Mouse (Mus musculus): ENCODE measurements around the gene Psmd4. TPM values are rescaled to one million over a fixed set of nuclear protein-coding genes. Genes with fewer than 3 reads are reported as not detected.

Gene Psmd4
- polyA plus RNA-seq, 1 experiment from 2014 or later, result 293 TPM

DNA sequence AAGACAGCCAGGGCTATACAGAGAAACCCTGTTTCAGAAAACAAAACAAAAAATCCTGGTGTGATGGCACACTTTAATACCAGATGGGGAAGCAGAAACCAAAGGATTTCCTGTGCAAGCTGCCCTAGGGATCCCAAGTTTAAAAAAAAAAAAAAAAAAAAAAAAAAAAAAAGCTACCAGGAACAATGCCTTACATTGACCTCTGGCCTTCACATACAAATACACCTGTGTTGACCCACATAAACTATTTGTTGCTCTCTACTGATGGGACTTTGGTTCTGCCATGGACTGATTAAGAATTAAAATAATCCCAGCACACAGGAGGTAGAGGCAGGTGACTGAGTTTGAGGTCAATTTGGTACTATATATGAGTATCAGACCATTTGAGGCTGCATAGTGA, 39.1 kb downstream of the Psmd4 start:
- Histone ChIP-seq H3K9ac (no peak overlapping the region), H3K27ac (no peak overlapping the region), H3K4me3 (no peak overlapping the region), H3K4me2 (no peak overlapping the region), H3K36me3 (peaks cover 94% of the 10 kb centered on the region), H3K4me1 (no peaks in the 10 kb centered on the region; the same call in 1 of the 2 replicates), H3K9me3 (no peaks in the 10 kb centered on the region), H3K27me3 (no peaks in the 10 kb centered on the region)
- ATAC-seq (ENCODE audit: insufficient number of reproducible peaks, insufficient read depth, low FRiP score, low TSS enrichment, low read depth), result no peak

GRCm38 (mm10) chr3:95002569-95002968, 39.8 kb downstream of the Psmd4 start:
- Histone ChIP-seq H3K27me3 (no peaks in the 10 kb centered on the region), H3K9ac (no peak overlapping the region), H3K9me3 (no peaks in the 10 kb centered on the region), H3K4me1 (no peaks in the 10 kb centered on the region; the same call in 1 of the 2 replicates), H3K4me3 (no peak overlapping the region), H3K27ac (no peak overlapping the region), H3K36me3 (peaks cover 93% of the 10 kb centered on the region), H3K4me2 (no peak overlapping the region)
- WGBS, result 85% methylated on average over 4 of the region's 4 CpGs
- no peak for ATAC-seq (ENCODE audit: insufficient number of reproducible peaks, insufficient read depth, low FRiP score, low TSS enrichment, low read depth)

GRCm38 (mm10) chr3:94996946-94997345, 45.5 kb downstream of the Psmd4 start:
- no peaks in the 10 kb centered on the region for H3K27me3 ChIP-seq
- ATAC-seq (ENCODE audit: insufficient number of reproducible peaks, insufficient read depth, low FRiP score, low TSS enrichment, low read depth), result no peak
- H3K9ac ChIP-seq, result no peak overlapping the region
- no peaks in the 10 kb centered on the region for H3K4me1 ChIP-seq
- no peaks in the 10 kb centered on the region for H3K9me3 ChIP-seq
- H3K4me2 ChIP-seq, result no peak overlapping the region
- 30% methylated on average over 2 of the region's 2 CpGs for WGBS
- H3K27ac ChIP-seq, result no peak overlapping the region
- H3K4me3 ChIP-seq, result no peak overlapping the region
- H3K36me3 ChIP-seq, result peaks cover 94% of the 10 kb centered on the region

- H3K4me1 ChIP-seq, result peaks cover 28% of the 10 kb centered on the region
- peak; percentile 75; the same call in 1 of the 2 replicates for ATAC-seq (ENCODE audit: insufficient number of reproducible peaks, insufficient read depth, low FRiP score, low TSS enrichment, low read depth)
- H3K4me2 ChIP-seq, result peak overlapping the region; percentile 43
- 15% methylated on average over 9 of the region's 9 CpGs for WGBS
- H3K27ac ChIP-seq, result peak overlapping the region; percentile 79
- H3K9ac ChIP-seq, result peak overlapping the region; percentile 46; the same call in 1 of the 2 replicates
- no peaks in the 10 kb centered on the region for H3K27me3 ChIP-seq
- H3K9me3 ChIP-seq, result no peaks in the 10 kb centered on the region
- H3K36me3 ChIP-seq, result peaks cover 59% of the 10 kb centered on the region
- peak overlapping the region; percentile 5; the same call in 1 of the 2 replicates for H3K4me3 ChIP-seq
Observed at GRCm38 (mm10) chr3:94989159-94989761, 53.2 kb downstream of the Psmd4 start.

GRCm38 (mm10) chr3:94987578-94987977, 54.8 kb downstream of the Psmd4 start:
- peaks cover 28% of the 10 kb centered on the region for H3K4me1 ChIP-seq
- H3K27me3 ChIP-seq, result no peaks in the 10 kb centered on the region
- H3K4me2 ChIP-seq, result no peak overlapping the region
- ATAC-seq (ENCODE audit: insufficient number of reproducible peaks, insufficient read depth, low FRiP score, low TSS enrichment, low read depth), result no peak
- H3K4me3 ChIP-seq, result no peak overlapping the region
- H3K27ac ChIP-seq, result no peak overlapping the region
- peaks cover 53% of the 10 kb centered on the region for H3K36me3 ChIP-seq
- H3K9ac ChIP-seq, result no peak overlapping the region
- no peaks in the 10 kb centered on the region for H3K9me3 ChIP-seq

- H3K27ac ChIP-seq, result no peak overlapping the region
- no peak for ATAC-seq (ENCODE audit: insufficient number of reproducible peaks, insufficient read depth, low FRiP score, low TSS enrichment, low read depth)
- 98% methylated on average over 2 of the region's 2 CpGs for WGBS
- no peak overlapping the region for H3K4me3 ChIP-seq
- no peak overlapping the region for H3K9ac ChIP-seq
- no peaks in the 10 kb centered on the region for H3K9me3 ChIP-seq
- H3K27me3 ChIP-seq, result no peaks in the 10 kb centered on the region
- H3K4me1 ChIP-seq, result peaks cover 28% of the 10 kb centered on the region
- H3K4me2 ChIP-seq, result no peak overlapping the region
- H3K36me3 ChIP-seq, result peaks cover 53% of the 10 kb centered on the region
Observed at GRCm38 (mm10) chr3:94985513-94985912, 56.9 kb downstream of the Psmd4 start.

GRCm38 (mm10) chr3:94984312-94984711, 58.1 kb downstream of the Psmd4 start:
- ATAC-seq (ENCODE audit: insufficient number of reproducible peaks, insufficient read depth, low FRiP score, low TSS enrichment, low read depth), result no peak
- Histone ChIP-seq H3K4me3 (no peak overlapping the region), H3K9me3 (no peaks in the 10 kb centered on the region), H3K9ac (no peak overlapping the region), H3K36me3 (peaks cover 56% of the 10 kb centered on the region), H3K27ac (no peak overlapping the region), H3K27me3 (no peaks in the 10 kb centered on the region), H3K4me2 (no peak overlapping the region), H3K4me1 (peaks cover 16% of the 10 kb centered on the region)
- WGBS, result 88% methylated on average over 11 of the region's 11 CpGs

Small RNA genes lying within 50 kb of the gene (microRNA-seq; reads per million reads assigned to microRNA genes)
- not detected for gene Mir7013

Other genes with a start within 250 kb of the Psmd4 start
- 22.9 and 23.3 TPM in 2 replicates for gene Pogz, start 205.0 kb downstream of the Psmd4 start, polyA plus RNA-seq (2015; fragmentation: Nextera tagmentation; extraction: Ambion mirVana)
- gene Psmb4, start 155.7 kb downstream of the Psmd4 start, polyA plus RNA-seq (2015; fragmentation: Nextera tagmentation; extraction: Ambion mirVana), result 348 and 379 TPM in 2 replicates
- 18.9 and 25.2 TPM in 2 replicates for gene Selenbp1, start 109.6 kb downstream of the Psmd4 start, polyA plus RNA-seq (2015; fragmentation: Nextera tagmentation; extraction: Ambion mirVana)
- gene Rfx5, start 88.5 kb downstream of the Psmd4 start, polyA plus RNA-seq (2015; fragmentation: Nextera tagmentation; extraction: Ambion mirVana), result 10.8 and 11.3 TPM in 2 replicates
- gene Pi4kb, start 67.9 kb downstream of the Psmd4 start, polyA plus RNA-seq (2015; fragmentation: Nextera tagmentation; extraction: Ambion mirVana), result 23.4 and 26.5 TPM in 2 replicates
- 22.2 and 25.1 TPM in 2 replicates for gene Zfp687, start 27.2 kb downstream of the Psmd4 start, polyA plus RNA-seq (2015; fragmentation: Nextera tagmentation; extraction: Ambion mirVana)
- 23.8 and 26.3 TPM in 2 replicates for gene Pip5k1a, start 64.3 kb upstream of the Psmd4 start, polyA plus RNA-seq (2015; fragmentation: Nextera tagmentation; extraction: Ambion mirVana)
- 185 and 213 TPM in 2 replicates for gene Vps72, start 68.4 kb upstream of the Psmd4 start, polyA plus RNA-seq (2015; fragmentation: Nextera tagmentation; extraction: Ambion mirVana)
- 0.65 and 0.69 TPM in 2 replicates for gene Tmod4, start 81.9 kb upstream of the Psmd4 start, polyA plus RNA-seq (2015; fragmentation: Nextera tagmentation; extraction: Ambion mirVana)
- 75.2 and 81.8 TPM in 2 replicates for gene Scnm1, start 91.4 kb upstream of the Psmd4 start, polyA plus RNA-seq (2015; fragmentation: Nextera tagmentation; extraction: Ambion mirVana)
- gene Lysmd1, start 91.5 kb upstream of the Psmd4 start, polyA plus RNA-seq (2015; fragmentation: Nextera tagmentation; extraction: Ambion mirVana), result 17.0 and 19.3 TPM in 2 replicates
- 2.7 and 4.7 TPM in 2 replicates for gene Tnfaip8l2, start 99.7 kb upstream of the Psmd4 start, polyA plus RNA-seq (2015; fragmentation: Nextera tagmentation; extraction: Ambion mirVana)
- gene Sema6c, start 117.8 kb upstream of the Psmd4 start, polyA plus RNA-seq (2015; fragmentation: Nextera tagmentation; extraction: Ambion mirVana), result 9.4 and 10.1 TPM in 2 replicates
- gene Gabpb2, start 175.3 kb upstream of the Psmd4 start, polyA plus RNA-seq (2015; fragmentation: Nextera tagmentation; extraction: Ambion mirVana), result 13.9 and 14.2 TPM in 2 replicates
- 89.6 and 91.2 TPM in 2 replicates for gene Cdc42se1, start 186.1 kb upstream of the Psmd4 start, polyA plus RNA-seq (2015; fragmentation: Nextera tagmentation; extraction: Ambion mirVana)
- 18.8 and 20.3 TPM in 2 replicates for gene Mllt11, start 189.6 kb upstream of the Psmd4 start, polyA plus RNA-seq (2015; fragmentation: Nextera tagmentation; extraction: Ambion mirVana)
- gene Gm128, start 199.0 kb upstream of the Psmd4 start, polyA plus RNA-seq (2015; fragmentation: Nextera tagmentation; extraction: Ambion mirVana), result 0.46 and 0.61 TPM in 2 replicates
- gene Bnipl, start 208.6 kb upstream of the Psmd4 start, polyA plus RNA-seq (2015; fragmentation: Nextera tagmentation; extraction: Ambion mirVana), result 4.9 and 6.2 TPM in 2 replicates
- gene Mindy1, start 238.7 kb upstream of the Psmd4 start, polyA plus RNA-seq (2015; fragmentation: Nextera tagmentation; extraction: Ambion mirVana), result 41.4 and 42.9 TPM in 2 replicates
- gene Prune1, start 239.5 kb upstream of the Psmd4 start, polyA plus RNA-seq (2015; fragmentation: Nextera tagmentation; extraction: Ambion mirVana), result 21.6 and 23.5 TPM in 2 replicates

Data from embryonic facial prominence, embryonic 13.5 days (tissue).